Mouse (Mus musculus): Measurements from ENCODE around the gene Styk1. TPM values are rescaled to one million over a fixed set of nuclear protein-coding genes. Genes with fewer than 3 reads are reported as not detected.

The Styk1 gene
- polyA plus RNA-seq, 1 experiment from 2014 or later, result 0.91 TPM

DNA sequence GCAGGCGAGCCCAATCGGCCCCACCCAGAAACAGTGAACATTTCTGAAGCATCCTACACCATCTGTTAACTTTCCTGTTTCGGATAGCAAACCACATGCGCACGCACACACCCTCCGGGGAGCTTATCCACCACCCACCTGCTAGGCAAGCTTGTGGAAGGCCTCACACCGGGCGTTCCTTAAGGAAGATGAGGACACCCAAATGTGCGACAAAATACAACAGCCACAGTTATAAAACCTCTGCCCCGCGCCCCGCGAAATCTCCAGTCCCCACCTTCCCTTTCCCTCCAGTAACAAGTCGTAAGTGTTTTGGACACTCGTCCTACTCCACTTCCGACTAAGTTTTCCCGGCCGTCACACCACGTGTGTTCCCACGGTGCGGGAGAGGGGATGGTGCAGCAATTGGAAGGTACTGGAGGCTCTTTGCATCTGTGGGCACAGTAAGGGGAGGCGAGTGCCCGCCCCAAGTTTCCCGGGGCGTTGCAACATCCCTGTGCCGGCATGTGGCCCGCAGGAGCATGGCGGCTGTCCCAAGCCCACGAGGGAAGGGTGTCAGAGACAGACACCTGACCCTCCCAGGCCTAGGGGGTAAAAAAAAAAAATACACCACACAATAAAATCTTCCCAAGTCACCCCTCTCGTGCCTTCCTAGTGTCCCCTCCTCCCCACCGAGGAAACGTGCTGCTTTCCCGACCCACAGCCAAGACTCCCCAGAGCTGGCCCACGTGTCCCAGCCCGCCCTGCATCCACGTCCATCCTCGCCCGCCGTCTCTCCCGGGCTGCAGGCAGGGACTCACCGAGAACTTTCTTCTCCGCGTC, 34.0 kb upstream of the Styk1 start:
- DNase-seq (ENCODE audit: low spot score) (peak; percentile 74), ATAC-seq (replicated peaks; ENCODE audit: low FRiP score) (peak; percentile 59)
- Histone ChIP-seq H3K9ac (ENCODE audit: low read length) (peak overlapping the region; percentile 86), H3K4me3 (ENCODE audit: low read depth, low read length) (peak overlapping the region; percentile 86), H3K27me3 (ENCODE audit: control insufficient read depth, insufficient read depth, low read length) (no peaks in the 10 kb centered on the region; the same call in 1 of the 2 replicates), H3K9me3 (ENCODE audit: control insufficient read depth, low read length) (no peaks in the 10 kb centered on the region), H3K4me2 (ENCODE audit: low read depth, low read length, severe bottlenecking) (peak overlapping the region; percentile 73), H3K36me3 (ENCODE audit: control insufficient read depth, insufficient read depth, low read length) (no peaks in the 10 kb centered on the region), H3K4me1 (replicated peaks; ENCODE audit: control insufficient read depth, insufficient read depth, low read length) (peaks cover 3% of the 10 kb centered on the region; the same call in 1 of the 2 replicates), H3K27ac (ENCODE audit: low read depth, low read length) (peak overlapping the region; percentile 66; the same call in 1 of the 2 replicates)
- under 1% methylated on average over 41 of the region's 43 CpGs for WGBS

GRCm38 (mm10) chr6:131386416-131387019, 33.1 kb upstream of the Styk1 start:
- Histone ChIP-seq H3K27me3 (ENCODE audit: control insufficient read depth, insufficient read depth, low read length) (no peaks in the 10 kb centered on the region; the same call in 1 of the 2 replicates), H3K4me1 (replicated peaks; ENCODE audit: control insufficient read depth, insufficient read depth, low read length) (peaks cover 3% of the 10 kb centered on the region; the same call in 1 of the 2 replicates), H3K9me3 (ENCODE audit: control insufficient read depth, low read length) (no peaks in the 10 kb centered on the region), H3K27ac (ENCODE audit: low read depth, low read length) (no peak overlapping the region), H3K36me3 (ENCODE audit: control insufficient read depth, insufficient read depth, low read length) (no peaks in the 10 kb centered on the region), H3K4me3 (ENCODE audit: low read depth, low read length) (peak overlapping the region; percentile 86), H3K4me2 (ENCODE audit: low read depth, low read length, severe bottlenecking) (peak overlapping the region; percentile 73), H3K9ac (ENCODE audit: low read length) (peak overlapping the region; percentile 86; the same call in 1 of the 2 replicates)
- DNase-seq (ENCODE audit: low spot score) (no peak), ATAC-seq (replicated peaks; ENCODE audit: low FRiP score) (no peak)
- 47% methylated on average over 9 of the region's 9 CpGs for WGBS

GRCm38 (mm10) chr6:131385469-131385868, 32.1 kb upstream of the Styk1 start:
- H3K27ac ChIP-seq (ENCODE audit: low read depth, low read length), result no peak overlapping the region
- no peaks in the 10 kb centered on the region for H3K9me3 ChIP-seq (ENCODE audit: control insufficient read depth, low read length)
- no peaks in the 10 kb centered on the region for H3K36me3 ChIP-seq (ENCODE audit: control insufficient read depth, insufficient read depth, low read length)
- DNase-seq (ENCODE audit: low spot score), result no peak
- H3K9ac ChIP-seq (ENCODE audit: low read length), result no peak overlapping the region
- no peak overlapping the region for H3K4me2 ChIP-seq (ENCODE audit: low read depth, low read length, severe bottlenecking)
- 90% methylated on average over 1 of the region's 1 CpGs for WGBS
- H3K27me3 ChIP-seq (ENCODE audit: control insufficient read depth, insufficient read depth, low read length), result no peaks in the 10 kb centered on the region; the same call in 1 of the 2 replicates
- no peak overlapping the region for H3K4me3 ChIP-seq (ENCODE audit: low read depth, low read length)
- no peak for ATAC-seq (replicated peaks; ENCODE audit: low FRiP score)
- H3K4me1 ChIP-seq (replicated peaks; ENCODE audit: control insufficient read depth, insufficient read depth, low read length), result peaks cover 3% of the 10 kb centered on the region; the same call in 1 of the 2 replicates

GRCm38 (mm10) chr6:131383713-131384330, 30.4 kb upstream of the Styk1 start:
- H3K4me3 ChIP-seq (ENCODE audit: low read depth, low read length), result no peak overlapping the region
- WGBS, result 72% methylated on average over 6 of the region's 6 CpGs
- no peak for ATAC-seq (replicated peaks; ENCODE audit: low FRiP score)

GRCm38 (mm10) chr6:131382984-131383337, 29.6 kb upstream of the Styk1 start:
- Histone ChIP-seq H3K4me1 (replicated peaks; ENCODE audit: control insufficient read depth, insufficient read depth, low read length) (peaks cover 3% of the 10 kb centered on the region; the same call in 1 of the 2 replicates), H3K36me3 (ENCODE audit: control insufficient read depth, insufficient read depth, low read length) (no peaks in the 10 kb centered on the region; the same call in 1 of the 2 replicates), H3K4me3 (ENCODE audit: low read depth, low read length) (no peak overlapping the region), H3K9me3 (ENCODE audit: control insufficient read depth, low read length) (no peaks in the 10 kb centered on the region), H3K27me3 (ENCODE audit: control insufficient read depth, insufficient read depth, low read length) (no peaks in the 10 kb centered on the region), H3K9ac (ENCODE audit: low read length) (no peak overlapping the region), H3K27ac (ENCODE audit: low read depth, low read length) (no peak overlapping the region), H3K4me2 (ENCODE audit: low read depth, low read length, severe bottlenecking) (no peak overlapping the region)
- ATAC-seq (replicated peaks; ENCODE audit: low FRiP score), result no peak
- 75% methylated on average over 3 of the region's 3 CpGs for WGBS
- no peak for DNase-seq (ENCODE audit: low spot score)

More at GRCm38 (mm10) chr6:131383713-131384330, 30.4 kb upstream of the Styk1 start:
- no peak for DNase-seq (ENCODE audit: low spot score)
- Histone ChIP-seq H3K27ac (ENCODE audit: low read depth, low read length) (no peak overlapping the region), H3K4me2 (ENCODE audit: low read depth, low read length, severe bottlenecking) (no peak overlapping the region), H3K36me3 (ENCODE audit: control insufficient read depth, insufficient read depth, low read length) (no peaks in the 10 kb centered on the region; the same call in 1 of the 2 replicates), H3K4me1 (replicated peaks; ENCODE audit: control insufficient read depth, insufficient read depth, low read length) (peaks cover 3% of the 10 kb centered on the region; the same call in 1 of the 2 replicates), H3K27me3 (ENCODE audit: control insufficient read depth, insufficient read depth, low read length) (no peaks in the 10 kb centered on the region), H3K9me3 (ENCODE audit: control insufficient read depth, low read length) (no peaks in the 10 kb centered on the region), H3K9ac (ENCODE audit: low read length) (no peak overlapping the region)

DNA sequence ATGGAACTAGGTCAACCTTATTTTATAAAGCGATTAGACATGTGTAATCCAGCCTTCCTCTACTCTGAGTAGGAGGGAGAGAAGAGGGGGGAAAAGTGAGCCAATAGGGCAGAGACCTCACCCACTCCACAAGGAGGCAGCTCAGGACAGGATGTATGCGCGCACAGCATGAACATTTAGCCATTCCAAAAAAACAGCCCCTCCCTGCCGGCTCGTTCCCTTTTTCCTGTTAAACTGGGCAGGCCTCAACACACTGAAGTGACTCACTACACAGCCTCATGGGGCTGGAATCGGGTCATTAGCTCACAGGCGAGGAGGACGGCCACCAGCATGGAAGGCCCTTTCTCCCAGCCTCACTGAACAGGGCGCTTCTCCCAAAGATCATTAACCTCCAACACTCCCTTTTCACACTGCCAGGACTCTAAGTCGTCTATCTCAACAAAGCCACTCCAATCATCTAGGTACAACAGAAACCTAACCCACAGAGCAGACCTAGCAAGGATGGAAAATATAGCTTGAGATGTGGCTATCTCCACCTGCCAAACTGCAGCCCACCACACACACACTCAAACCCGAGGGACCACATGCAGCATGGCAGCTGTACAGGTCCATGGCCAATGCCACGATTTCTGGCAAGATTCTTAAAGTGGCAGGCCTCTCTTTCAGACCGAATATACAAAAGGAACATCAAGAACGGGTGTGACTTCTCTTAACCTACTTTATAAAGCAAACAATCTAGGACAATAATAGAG, 29.0 kb upstream of the Styk1 start:
- no peaks in the 10 kb centered on the region for H3K9me3 ChIP-seq (ENCODE audit: control insufficient read depth, low read length)
- ATAC-seq (replicated peaks; ENCODE audit: low FRiP score), result 0 out of 2 replicates have a peak, but pooled peaks have one; percentile 37
- H3K4me1 ChIP-seq (replicated peaks; ENCODE audit: control insufficient read depth, insufficient read depth, low read length), result peaks cover 3% of the 10 kb centered on the region; the same call in 1 of the 2 replicates
- no peaks in the 10 kb centered on the region for H3K27me3 ChIP-seq (ENCODE audit: control insufficient read depth, insufficient read depth, low read length)
- no peak overlapping the region for H3K4me3 ChIP-seq (ENCODE audit: low read depth, low read length)
- H3K27ac ChIP-seq (ENCODE audit: low read depth, low read length), result no peak overlapping the region
- H3K9ac ChIP-seq (ENCODE audit: low read length), result no peak overlapping the region
- DNase-seq (ENCODE audit: low spot score), result no peak
- WGBS, result 58% methylated on average over 14 of the region's 14 CpGs
- H3K36me3 ChIP-seq (ENCODE audit: control insufficient read depth, insufficient read depth, low read length), result no peaks in the 10 kb centered on the region; the same call in 1 of the 2 replicates
- H3K4me2 ChIP-seq (ENCODE audit: low read depth, low read length, severe bottlenecking), result no peak overlapping the region

DNA sequence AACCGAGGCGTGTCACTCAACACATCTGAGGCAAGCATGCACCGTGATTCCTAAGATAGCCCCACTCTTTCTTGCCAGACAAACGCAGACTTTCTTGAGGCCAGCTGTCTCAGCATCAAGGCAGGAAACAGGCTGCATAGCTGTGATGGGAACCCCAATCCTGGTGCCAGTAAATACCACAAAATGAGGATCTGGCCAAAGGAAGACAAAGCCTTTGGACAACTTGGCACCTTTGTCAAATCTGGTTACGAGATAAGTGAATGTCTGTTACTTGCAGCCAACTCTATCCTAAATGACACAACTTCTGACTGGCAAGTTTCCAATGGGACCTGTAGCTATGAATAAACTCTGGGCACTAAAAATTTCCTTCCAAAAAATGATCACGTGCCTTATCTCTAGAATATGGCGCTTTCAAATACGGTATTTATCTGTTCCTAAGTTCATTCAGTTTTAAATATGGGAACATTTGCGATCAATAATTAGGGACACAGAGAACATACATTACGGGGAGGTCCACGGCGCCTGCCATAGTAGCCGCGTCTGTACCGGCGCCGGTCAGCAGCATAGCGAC, 25.5 kb upstream of the Styk1 start:
- ATAC-seq (replicated peaks; ENCODE audit: low FRiP score) (no peak), DNase-seq (ENCODE audit: low spot score) (no peak)
- H3K27me3 ChIP-seq (ENCODE audit: control insufficient read depth, insufficient read depth, low read length), result no peaks in the 10 kb centered on the region
- no peaks in the 10 kb centered on the region; the same call in 1 of the 2 replicates for H3K4me1 ChIP-seq (replicated peaks; ENCODE audit: control insufficient read depth, insufficient read depth, low read length)
- no peak overlapping the region for H3K9ac ChIP-seq (ENCODE audit: low read length)
- no peaks in the 10 kb centered on the region; the same call in 1 of the 2 replicates for H3K36me3 ChIP-seq (ENCODE audit: control insufficient read depth, insufficient read depth, low read length)
- 96% methylated on average over 18 of the region's 18 CpGs for WGBS
- H3K4me2 ChIP-seq (ENCODE audit: low read depth, low read length, severe bottlenecking), result no peak overlapping the region
- no peak overlapping the region for H3K4me3 ChIP-seq (ENCODE audit: low read depth, low read length)
- no peak overlapping the region for H3K27ac ChIP-seq (ENCODE audit: low read depth, low read length)
- no peaks in the 10 kb centered on the region for H3K9me3 ChIP-seq (ENCODE audit: control insufficient read depth, low read length)

Data from forebrain, embryonic 11.5 days (tissue).